Mouse (Mus musculus) macrophage (primary cell): ENCODE measurements around the gene Gm8050. TPM values are rescaled to one million over a fixed set of nuclear protein-coding genes. Genes with fewer than 3 reads are reported as not detected.
"Not testable (repeated sequence)": the region's sequence is repeated elsewhere in the genome, so short reads cannot be mapped to it uniquely, and the experiment has no call there.

Experiments
- H3K27ac ChIP-seq: fragments of 350-480 bp; formaldehyde crosslinking; 2 replicates; pipeline ENCODE4 v1.9.0; 2021
- H3K36me3 ChIP-seq: fragments of 350-480 bp; formaldehyde crosslinking; 2 replicates; pipeline ENCODE4 v1.9.0; 2021; ENCODE audit errors: inconsistent target
- H3K4me3 ChIP-seq: fragments of 350-480 bp; formaldehyde crosslinking; 2 replicates; pipeline ENCODE4 v1.9.0; 2021; ENCODE audit errors: inconsistent target
- H3K79me2 ChIP-seq: fragments of 350-480 bp; formaldehyde crosslinking; 2 replicates; pipeline ENCODE4 v1.9.0; 2021; ENCODE audit errors: inconsistent target
- WGBS: methylation state at CpG from one replicate; pipeline ENCODE4 v1.1.7; 2026; ENCODE audit warnings: inconsistent platforms; ENCODE audit not compliant: missing documents; 5-methylcytosine and 5-hydroxymethylcytosine counted together
- polyA plus RNA-seq: library from polyadenylated mRNA; stranded (reverse); fragments of 250-400 nt; gene quantifications from 3 replicates; pipeline ENCODE4 v1.2.4, GENCODE M21; 2018; ENCODE audit warnings: inconsistent platforms
- total RNA-seq, 78 experiments: library from RNA; depleted of rRNA; stranded (reverse); fragments of 250-400 nt; gene quantifications; 1 replicate in 9 of 78; 2 replicates in 24 of 78; 3 replicates in 43 of 78; 4 replicates in 2 of 78; pipeline ENCODE4 v1.2.4; 2018; ENCODE audit warnings: inconsistent platforms in 56 of 78

The Gm8050 gene
- total RNA-seq (2018; cell fraction: chromatin; rRNA removed): not detected
- not detected for total RNA-seq (2018; cell fraction: cytosol; rRNA removed)
- not detected for total RNA-seq (2018; cell fraction: nucleus; rRNA removed)
- not detected in 3 replicates for polyA plus RNA-seq

GRCm38 (mm10) chr14:6720151-6720550 lies at the start of gene Gm8050:
Gm8050 (minus strand) TSS chr14:6720251.
- H3K79me2 ChIP-seq, H3K27ac ChIP-seq, H3K4me3 ChIP-seq, H3K36me3 ChIP-seq: not testable (repeated sequence)
- no CpG with 5 or more reads among the region's 2 CpGs for WGBS

- not testable (repeated sequence) for H3K79me2 ChIP-seq, H3K4me3 ChIP-seq, H3K36me3 ChIP-seq, H3K27ac ChIP-seq
- WGBS: no CpG with 5 or more reads among the region's 13 CpGs
Measured at GRCm38 (mm10) chr14:6757231-6757536, 37.1 kb upstream of the Gm8050 start.

GRCm38 (mm10) chr14:6756384-6757230 lies 36.6 kb upstream of the Gm8050 start:
- H3K27ac ChIP-seq, H3K79me2 ChIP-seq, H3K4me3 ChIP-seq, H3K36me3 ChIP-seq: not testable (repeated sequence)
- 0% methylated on average over 6 of the region's 67 CpGs for WGBS

GRCm38 (mm10) chr14:6742232-6742631 lies 22.2 kb upstream of the Gm8050 start, which contains the start of gene Gm3636:
Gm3636 (minus strand) TSS chr14:6742332.
- no CpG with 5 or more reads among the region's 2 CpGs for WGBS
- not testable (repeated sequence) for H3K27ac ChIP-seq, H3K36me3 ChIP-seq, H3K4me3 ChIP-seq, H3K79me2 ChIP-seq

- not testable (repeated sequence) for H3K27ac ChIP-seq, H3K36me3 ChIP-seq, H3K4me3 ChIP-seq, H3K79me2 ChIP-seq
- WGBS: no CpG with 5 or more reads among the region's 1 CpGs
Measured at GRCm38 (mm10) chr14:6684070-6684469, 36.0 kb downstream of the Gm8050 start, which contains the start of gene Gm10251. Gm10251 (minus strand) TSS chr14:6684170.

Other genes starting within 250 kb of the Gm8050 start
- not detected in 3 replicates for gene Gm8356, start 183.0 kb downstream of the Gm8050 start, polyA plus RNA-seq
- gene Gm3629, start 129.6 kb downstream of the Gm8050 start, polyA plus RNA-seq: not detected in 3 replicates
- not detected in 3 replicates for gene Gm3460, start 97.8 kb downstream of the Gm8050 start, polyA plus RNA-seq
- not detected in 3 replicates for gene Gm10251, start 36.1 kb downstream of the Gm8050 start, polyA plus RNA-seq
- gene Gm3636, start 22.1 kb upstream of the Gm8050 start, polyA plus RNA-seq: not detected in 3 replicates
- gene Gm8362, start 54.2 kb upstream of the Gm8050 start, polyA plus RNA-seq: not detected in 3 replicates
- not detected in 3 replicates for gene Gm3642, start 120.1 kb upstream of the Gm8050 start, polyA plus RNA-seq
- gene Gm3667, start 169.7 kb upstream of the Gm8050 start, polyA plus RNA-seq: not detected in 3 replicates